In the genomic region with DNA sequence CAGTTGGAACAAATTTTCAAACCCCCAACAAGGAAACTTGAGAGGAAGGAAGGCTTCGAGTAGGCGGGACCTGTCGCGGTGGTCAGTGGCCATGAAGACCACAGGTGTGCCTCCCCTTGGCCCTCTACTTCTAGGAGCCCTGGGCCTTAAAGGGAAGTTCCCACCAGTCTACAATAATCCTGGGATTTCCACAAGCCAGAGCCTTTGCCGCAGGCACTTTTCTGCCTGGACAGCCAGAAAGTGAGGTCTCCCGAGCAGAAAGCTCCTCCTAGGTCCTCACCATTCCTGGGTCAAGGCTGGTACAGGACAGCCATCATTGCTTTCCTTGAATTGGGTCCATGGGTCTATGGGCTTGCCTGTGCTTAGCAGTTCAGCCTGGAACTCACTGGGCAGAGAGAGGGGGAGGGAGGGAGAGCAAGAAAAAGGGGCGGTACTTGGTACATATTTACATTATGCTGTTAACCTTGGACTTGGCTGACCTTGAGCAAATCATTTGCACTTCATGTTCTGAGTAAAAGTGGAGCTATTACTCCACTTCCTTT, we compare ENCODE assay signal across 8 mouse cellular contexts. TPM values are rescaled to one million over a fixed set of nuclear protein-coding genes. Genes with fewer than 3 reads are reported as not detected.
A peak's percentile ranks its signal among the peaks of the same experiment; 100 is the strongest.
DNase-seq lines count a peak whose midpoint lies in the region; ATAC-seq and TF ChIP-seq lines count a peak whose summit lies in the region.

No protein-coding gene starts in this region.

- H3K9me3 ChIP-seq in forebrain, embryonic 15.5 days: no peaks in the 10 kb centered on the region

- no peak for TF ChIP-seq POLR2A in thymus, adult 2 months (IDR thresholded peaks at IDR 0.05; ENCODE audit: control insufficient read depth, extremely low read depth, insufficient read depth, low read length, poor library complexity)

- TF ChIP-seq CTCF in thymus, adult 2 months (IDR thresholded peaks at IDR 0.05; ENCODE audit: borderline replicate concordance, control insufficient read depth, extremely low read depth, insufficient read depth, low read length, poor library complexity): no peak

- H3K4me1 ChIP-seq in thymus, adult 2 months (replicated peaks; ENCODE audit: control insufficient read depth, insufficient read depth, low read length): peaks cover 57% of the 10 kb centered on the region
- H3K4me1 ChIP-seq in forebrain, embryonic 15.5 days: peaks cover 91% of the 10 kb centered on the region

- H3K4me3 ChIP-seq in thymus, adult 2 months (ENCODE audit: control insufficient read depth, insufficient read depth, low read length): peak overlapping the region; percentile 42
- H3K4me3 ChIP-seq in forebrain, embryonic 15.5 days: no peak overlapping the region
- H3K4me3 ChIP-seq in macrophage (ENCODE audit: inconsistent target): peak overlapping the region; percentile 13; the same call in 1 of the 2 replicates

- no peaks in the 10 kb centered on the region for H3K27me3 ChIP-seq in thymus, adult 2 months (ENCODE audit: control insufficient read depth, insufficient read depth, low read length)
- H3K27me3 ChIP-seq in forebrain, embryonic 15.5 days: no peaks in the 10 kb centered on the region

- peak overlapping the region; percentile 57; the same call in 1 of the 2 replicates for H3K4me2 ChIP-seq in forebrain, embryonic 15.5 days (replicated peaks)

- H3K27ac ChIP-seq in thymus, adult 2 months (ENCODE audit: control insufficient read depth, insufficient read depth, low read length): peak overlapping the region; percentile 49
- H3K27ac ChIP-seq in forebrain, embryonic 15.5 days (replicated peaks): peak overlapping the region; percentile 100
- peak overlapping the region; percentile 98 for H3K27ac ChIP-seq in macrophage

- H3K9ac ChIP-seq in forebrain, embryonic 15.5 days (replicated peaks): peak overlapping the region; percentile 52; the same call in 1 of the 2 replicates

- no peak for ATAC-seq in forebrain, embryonic 15.5 days (replicated peaks)

- 24% methylated on average over 7 of the region's 7 CpGs for WGBS in thymus, adult 2 months
- 13% methylated on average over 7 of the region's 7 CpGs for WGBS in forebrain, embryonic 15.5 days
- 20% methylated on average over 7 of the region's 7 CpGs for WGBS in macrophage (ENCODE audit: missing documents)

- peaks cover 5% of the 10 kb centered on the region; the same call in 1 of the 2 replicates for H3K79me2 ChIP-seq in macrophage (ENCODE audit: inconsistent target)

- no peaks in the 10 kb centered on the region for H3K36me3 ChIP-seq in thymus, adult 2 months (ENCODE audit: control insufficient read depth, insufficient read depth, low read length)
- no peaks in the 10 kb centered on the region for H3K36me3 ChIP-seq in forebrain, embryonic 15.5 days
- H3K36me3 ChIP-seq in macrophage (ENCODE audit: inconsistent target): no peaks in the 10 kb centered on the region

- DNase-seq in thymus, adult 2 months: no peak
- no peak for DNase-seq in thymus, postnatal 0 days (ENCODE audit: low spot score)
- DNase-seq in kidney, postnatal 10 days: peak; percentile 60
- no peak for DNase-seq in retina, embryonic 14.5 days (ENCODE audit: low spot score)
- no peak for DNase-seq in spleen, postnatal 10 days (ENCODE audit: low spot score in 2 of 2)
- DNase-seq in layer of hippocampus, adult 11-12 months (ENCODE audit: low spot score): no peak

RNA-seq across cellular contexts. Expression of a gene that starts 4.6 kb away (rescaled TPM):
- 38.6 and 46.1 TPM in 2 replicates for polyA plus RNA-seq in thymus, adult 2 months (2012; rRNA removed)
- polyA plus RNA-seq in thymus, postnatal 0 days (2015; fragmentation: Nextera tagmentation; extraction: Ambion mirVana): 13.1 and 15.5 TPM in 2 replicates
- polyA plus RNA-seq in forebrain, embryonic 15.5 days (2015; fragmentation: Nextera tagmentation; extraction: Ambion mirVana): 94.9 and 95.8 TPM in 2 replicates
- total RNA-seq in macrophage (2018; cell fraction: chromatin; rRNA removed): 10 to 100 TPM in 5 of 26 experiments, 1 to 10 TPM in 20, under 1 TPM in 1; 0.94 to 14.8 (median 5.9) TPM
- 10 to 100 TPM in 24 of 26 experiments, 1 to 10 TPM in 2; 7.3 to 28.3 (median 21.4) TPM for total RNA-seq in macrophage (2018; cell fraction: cytosol; rRNA removed)
- 10 to 100 TPM in 24 of 26 experiments, 1 to 10 TPM in 2; 7.2 to 45.6 (median 16.6) TPM for total RNA-seq in macrophage (2018; cell fraction: nucleus; rRNA removed)
- 9.1 to 32.1 TPM (median 10.4 TPM) in 3 replicates for polyA plus RNA-seq in macrophage (2018)

RNA-seq across cellular contexts. Expression of a gene that starts 57.7 kb away (rescaled TPM):
- polyA plus RNA-seq in thymus, adult 2 months (2012; rRNA removed): 43.8 and 56.5 TPM in 2 replicates
- 18.8 and 20.1 TPM in 2 replicates for polyA plus RNA-seq in thymus, postnatal 0 days (2015; fragmentation: Nextera tagmentation; extraction: Ambion mirVana)
- 53.6 and 55.3 TPM in 2 replicates for polyA plus RNA-seq in forebrain, embryonic 15.5 days (2015; fragmentation: Nextera tagmentation; extraction: Ambion mirVana)
- total RNA-seq in macrophage (2018; cell fraction: chromatin; rRNA removed): 100 to 1,000 TPM in 24 of 26 experiments, 10 to 100 TPM in 2; 47.8 to 664 (median 256) TPM
- 100 to 1,000 TPM in 9 of 26 experiments, 10 to 100 TPM in 17; 31.9 to 138 (median 77.0) TPM for total RNA-seq in macrophage (2018; cell fraction: cytosol; rRNA removed)
- 100 to 1,000 TPM in 20 of 26 experiments, 10 to 100 TPM in 6; 48.7 to 440 (median 191) TPM for total RNA-seq in macrophage (2018; cell fraction: nucleus; rRNA removed)
- polyA plus RNA-seq in macrophage (2018): 42.6 to 89.8 TPM (median 86.9 TPM) in 3 replicates

Comparison
In these comparisons a context has a peak if more than half of its experiments do, and no peak if none do; other contexts are left out.
1. H3K27ac ChIP-seq: peak in every context shown above with its lines; median percentile 100 in forebrain, embryonic 15.5 days; 98 in macrophage; 49 in thymus, adult 2 months.